In genomic region chr5:72104274-72104921, GRCm38 (mm10) we compare ENCODE assay signal across 19 mouse cellular contexts.
DNase-seq lines count a peak whose midpoint lies in the region; ATAC-seq and TF ChIP-seq lines count a peak whose summit lies in the region.
"Had no signal": no experiment of that assay in that cellular context is flagged by ENCODE, and none has a peak within 500 bp of the region (broad histone marks: within the 10 kb centered on the region; RNA-seq: fewer than 3 reads in every experiment).

No protein-coding gene starts in this region.

- no peak overlapping the region for H3K9ac ChIP-seq in hindbrain, embryonic 16.5 days (ENCODE audit: low read depth, low read length)
- H3K9ac ChIP-seq: embryonic facial prominence, embryonic 12.5 days; liver, embryonic 13.5 days had no signal

- no peaks in the 10 kb centered on the region for H3K36me3 ChIP-seq in hindbrain, embryonic 16.5 days (ENCODE audit: control insufficient read depth, insufficient read depth, low read length)
- H3K36me3 ChIP-seq: embryonic facial prominence, embryonic 12.5 days; heart, embryonic 10.5 days; limb, embryonic 10.5 days; liver, embryonic 13.5 days had no signal

- TF ChIP-seq CTCF in left cerebral cortex, adult 2 months (IDR thresholded peaks at IDR 0.05) = no peak

- no peaks in the 10 kb centered on the region for H3K4me1 ChIP-seq in hindbrain, embryonic 16.5 days (ENCODE audit: control insufficient read depth, insufficient read depth, low read depth, low read length)
- H3K4me1 ChIP-seq: embryonic facial prominence, embryonic 12.5 days; heart, embryonic 10.5 days; limb, embryonic 10.5 days; liver, embryonic 13.5 days; megakaryocyte, embryonic 14.5 days had no signal

- ATAC-seq in activated CD4-positive, CD25-positive, alpha-beta regulatory T cell, adult 4 months = peak; percentile 57
- peak; percentile 63 for ATAC-seq in hindbrain, embryonic 16.5 days
- ATAC-seq: intestine, postnatal 0 days had no signal

- H3K27ac ChIP-seq in left cerebral cortex, adult 2 months = 0 out of 2 replicates have a peak overlapping the region, but pooled peaks have one; percentile 19
- H3K27ac ChIP-seq in hindbrain, embryonic 16.5 days (ENCODE audit: low read depth, low read length) = no peak overlapping the region
- H3K27ac ChIP-seq: embryonic facial prominence, embryonic 12.5 days; heart, embryonic 10.5 days; limb, embryonic 10.5 days; liver, embryonic 13.5 days had no signal

- no peak for DNase-seq in left cerebral cortex, adult 2 months (ENCODE audit: extremely low spot score in 1 of 2, low spot score in 2 of 2)
- no peak for DNase-seq in left cerebral cortex, postnatal 25 days (ENCODE audit: low spot score in 2 of 2)
- DNase-seq in retina, embryonic 14.5 days (ENCODE audit: low spot score) = peak; percentile 14
- DNase-seq in yolk sac, embryonic 10.5 days (ENCODE audit: low spot score) = no peak
- no peak for DNase-seq in cerebellum, adult 8-10 months
- DNase-seq: cerebellum, adult 11 months; cerebellum, postnatal 36 days; gastrocnemius, postnatal 14 days; heart, postnatal 14 days; kidney, postnatal 4 days; liver, embryonic 13.5 days; thymus, adult 18-20 months had no signal

- no peak overlapping the region for H3K4me2 ChIP-seq in hindbrain, embryonic 16.5 days (ENCODE audit: low read length)
- H3K4me2 ChIP-seq: embryonic facial prominence, embryonic 12.5 days; liver, embryonic 13.5 days had no signal

- no peaks in the 10 kb centered on the region for H3K27me3 ChIP-seq in hindbrain, embryonic 16.5 days (replicated peaks; ENCODE audit: control insufficient read depth, insufficient read depth, low read length)
- H3K27me3 ChIP-seq: embryonic facial prominence, embryonic 12.5 days; liver, embryonic 13.5 days; megakaryocyte, embryonic 14.5 days had no signal

- no peaks in the 10 kb centered on the region for H3K9me3 ChIP-seq in hindbrain, embryonic 16.5 days (ENCODE audit: control insufficient read depth, low read length)
- H3K9me3 ChIP-seq: embryonic facial prominence, embryonic 12.5 days; heart, embryonic 10.5 days; limb, embryonic 10.5 days; liver, embryonic 13.5 days; megakaryocyte, embryonic 14.5 days had no signal

- H3K4me3 ChIP-seq in left cerebral cortex, adult 2 months = no peak overlapping the region
- H3K4me3 ChIP-seq in hindbrain, embryonic 16.5 days (ENCODE audit: low read length) = no peak overlapping the region
- H3K4me3 ChIP-seq: embryonic facial prominence, embryonic 12.5 days; heart, embryonic 10.5 days; limb, embryonic 10.5 days; liver, embryonic 13.5 days; megakaryocyte, embryonic 14.5 days had no signal

- intact Hi-C loops in left cerebral cortex, adult 2 months (cut with DNase I) = no loop called here
- intact Hi-C loops in left cerebral cortex, postnatal 25 days (cut with DNase I) = no loop called here

- 21% methylated on average over 7 of the region's 7 CpGs for WGBS in hindbrain, embryonic 16.5 days
